22 mouse cellular contexts compared by ENCODE assay signal in genomic region chr17:85615586-85615985, GRCm38 (mm10). TPM values are rescaled to one million over a fixed set of nuclear protein-coding genes. Genes with fewer than 3 reads are reported as not detected.
DNase-seq lines count a peak whose midpoint lies in the region; ATAC-seq and TF ChIP-seq lines count a peak whose summit lies in the region.
"Had no signal": no experiment of that assay in that cellular context is flagged by ENCODE, and none has a peak within 500 bp of the region (broad histone marks: within the 10 kb centered on the region; RNA-seq: fewer than 3 reads in every experiment).

No protein-coding gene starts in this region.

- ATAC-seq in limb, embryonic 15.5 days (ENCODE audit: insufficient number of reproducible peaks, low FRiP score, low TSS enrichment, low read depth): no peak
- ATAC-seq: activated CD4-positive, CD25-positive, alpha-beta regulatory T cell, adult 4 months had no signal

- no peak for TF ChIP-seq CTCF in E14TG2a.4 (conservative IDR thresholded peaks at IDR 0.05; ENCODE audit: low read length)

- peak; percentile 64 for DNase-seq in heart, adult 11 months
- no peak for DNase-seq in heart, adult 8-10 months (ENCODE audit: low spot score)
- no peak for DNase-seq in forebrain, embryonic 10.5 days (ENCODE audit: extremely low spot score, low spot score)
- DNase-seq in layer of hippocampus, adult 8-10 months (ENCODE audit: low spot score in 2 of 2): no peak
- DNase-seq in adrenal gland, postnatal 36 days: no peak
- no peak for DNase-seq in left cerebral cortex, adult 8-10 months (ENCODE audit: low spot score in 2 of 2)
- DNase-seq: cerebellum, adult 11-12 months; cerebellum, postnatal 36 days; kidney, adult 2 months; kidney, postnatal 36 days; lung, adult 18-20 months; thymus, adult 18-20 months had no signal

- peaks cover 63% of the 10 kb centered on the region for H3K4me1 ChIP-seq in E14TG2a.4 (replicated peaks; ENCODE audit: low read depth, low read length)
- H3K4me1 ChIP-seq in forebrain, embryonic 10.5 days: peaks cover 97% of the 10 kb centered on the region
- H3K4me1 ChIP-seq in limb, embryonic 15.5 days: peaks cover 28% of the 10 kb centered on the region

- 4% methylated on average over 4 of the region's 4 CpGs for WGBS in forebrain, embryonic 10.5 days
- 5% methylated on average over 4 of the region's 4 CpGs for WGBS in limb, embryonic 15.5 days

- H3K4me2 ChIP-seq in limb, embryonic 15.5 days: no peak overlapping the region
- H3K4me2 ChIP-seq: hindbrain, embryonic 14.5 days had no signal

- H3K4me3 ChIP-seq in E14TG2a.4 (replicated peaks; ENCODE audit: low read length): 0 out of 2 replicates have a peak overlapping the region, but pooled peaks have one; percentile 60
- peak overlapping the region; percentile 76 for H3K4me3 ChIP-seq in forebrain, embryonic 10.5 days
- peak overlapping the region; percentile 15; the same call in 1 of the 2 replicates for H3K4me3 ChIP-seq in limb, embryonic 15.5 days
- H3K4me3 ChIP-seq: myocyte had no signal

- no peak overlapping the region for H3K9ac ChIP-seq in limb, embryonic 15.5 days
- H3K9ac ChIP-seq: hindbrain, embryonic 14.5 days had no signal

- peaks cover 99% of the 10 kb centered on the region for H3K27me3 ChIP-seq in E14TG2a.4 (ENCODE audit: insufficient read depth, low read length)
- H3K27me3 ChIP-seq in forebrain, embryonic 10.5 days (ENCODE audit: poor library complexity, severe bottlenecking): peaks cover 100% of the 10 kb centered on the region
- H3K27me3 ChIP-seq in limb, embryonic 15.5 days: peaks cover 100% of the 10 kb centered on the region

- no peaks in the 10 kb centered on the region for H3K36me3 ChIP-seq in E14TG2a.4 (ENCODE audit: insufficient read depth, low read length)
- H3K36me3 ChIP-seq in forebrain, embryonic 10.5 days (replicated peaks): peaks cover 7% of the 10 kb centered on the region; the same call in 1 of the 2 replicates
- no peaks in the 10 kb centered on the region for H3K36me3 ChIP-seq in limb, embryonic 15.5 days
- H3K36me3 ChIP-seq: heart, embryonic 10.5 days had no signal

- H3K27ac ChIP-seq in forebrain, embryonic 10.5 days: peak overlapping the region; percentile 95
- H3K27ac ChIP-seq in limb, embryonic 15.5 days: no peak overlapping the region
- H3K27ac ChIP-seq: heart, embryonic 10.5 days; hindbrain, embryonic 14.5 days had no signal

- peaks cover 23% of the 10 kb centered on the region for H3K9me3 ChIP-seq in E14TG2a.4 (ENCODE audit: low read length)
- H3K9me3 ChIP-seq in forebrain, embryonic 10.5 days: no peaks in the 10 kb centered on the region
- no peaks in the 10 kb centered on the region for H3K9me3 ChIP-seq in limb, embryonic 15.5 days
- H3K9me3 ChIP-seq: heart, embryonic 10.5 days had no signal

RNA-seq across cellular contexts. Expression of gene Six3, which starts 2.2 kb away (rescaled TPM):
- not detected for total RNA-seq in heart, adult 8-10 months (2022)
- 13.1 and 15.5 TPM in 2 replicates for polyA plus RNA-seq in forebrain, embryonic 10.5 days (2016; fragmentation: Nextera tagmentation; extraction: Ambion mirVana)
- not detected in 2 replicates for polyA plus RNA-seq in limb, embryonic 15.5 days (2015; fragmentation: Nextera tagmentation; extraction: Ambion mirVana)
- total RNA-seq in layer of hippocampus, adult 8-10 months (2022): under 1 TPM in 2 of 4 experiments, not detected in 2; 0.20 to 0.25 TPM
- total RNA-seq in adrenal gland, postnatal 36 days (2021): not detected
- total RNA-seq in left cerebral cortex, adult 8-10 months (2022): 10 to 100 TPM; 11.3 to 16.9 (median 12.1) TPM
- total RNA-seq: CH12.LX; neutrophil, adult 5-6 weeks had no signal
- polyA plus RNA-seq: activated CD4-positive, CD25-positive, alpha-beta regulatory T cell, adult 4 months; hindbrain, embryonic 14.5 days; kidney, adult 2 months; myocyte; small intestine, adult 2 months; urinary bladder, adult 2 months had no signal

Comparison
In these comparisons a context has a peak if more than half of its experiments do, and no peak if none do; other contexts are left out.
1. H3K4me3 ChIP-seq: peak in every context shown above with its lines; median percentile 76 in forebrain, embryonic 10.5 days; 60 in E14TG2a.4; 15 in limb, embryonic 15.5 days.
2. RNA of gene Six3, which starts 2.2 kb away (total RNA-seq): 11.3 to 16.9 TPM in left cerebral cortex, adult 8-10 months; 0.20 to 0.25 TPM in layer of hippocampus, adult 8-10 months, not detected in heart, adult 8-10 months and not detected in adrenal gland, postnatal 36 days; every median in the first group is over 4 times any median in the second.